Mouse (Mus musculus) C2C12 (cell line): Measurements from ENCODE around the gene Pccb. TPM values are rescaled to one million over a fixed set of nuclear protein-coding genes. Genes with fewer than 3 reads are reported as not detected.

Experiments
- H3K27me3 ChIP-seq: one replicate; pipeline ENCODE4 v1.6.1; 2011; ENCODE audit not compliant: control insufficient read depth, insufficient read depth, insufficient read length
- H3K36me3 ChIP-seq: one replicate; pipeline ENCODE4 v1.6.1; 2011; ENCODE audit not compliant: control insufficient read depth, insufficient read depth
- H3K4me3 ChIP-seq: one replicate; pipeline ENCODE4 v1.5.1; 2011; ENCODE audit warnings: mild to moderate bottlenecking, control low read depth; ENCODE audit not compliant: poor library complexity, insufficient read depth, severe bottlenecking
- H3K79me2 ChIP-seq: one replicate; pipeline ENCODE4 v1.6.1; 2011; ENCODE audit not compliant: control insufficient read depth, insufficient read depth
- H3K79me3 ChIP-seq: one replicate; pipeline ENCODE4 v1.6.1; 2011; ENCODE audit warnings: low read depth, control low read depth
- H3ac ChIP-seq: one replicate; pipeline ENCODE3; 2011; ENCODE audit warnings: low read depth; ENCODE audit not compliant: control insufficient read depth, insufficient read length
- CEBPB ChIP-seq: IDR thresholded peaks from one replicate; pipeline ENCODE4 v1.6.1; 2011; ENCODE audit warnings: low read depth, mild to moderate bottlenecking, control low read depth, moderate library complexity
- CTCF ChIP-seq: IDR thresholded peaks from one replicate; pipeline ENCODE4 v1.5.1; 2011; ENCODE audit not compliant: control insufficient read depth, insufficient read depth, insufficient read length
- FOSL1 ChIP-seq: IDR thresholded peaks from one replicate; pipeline ENCODE4 v1.8.0; 2011; ENCODE audit warnings: mild to moderate bottlenecking, low read length; ENCODE audit not compliant: poor library complexity, insufficient read depth, severe bottlenecking
- MAX ChIP-seq: IDR thresholded peaks from one replicate; pipeline ENCODE4 v1.6.1; 2011; ENCODE audit warnings: mild to moderate bottlenecking, control low read depth
- MYOD1 ChIP-seq: IDR thresholded peaks from one replicate; pipeline ENCODE4 v1.6.1; 2011; ENCODE audit warnings: low read depth; ENCODE audit not compliant: control insufficient read depth, insufficient read length
- MYOG ChIP-seq: IDR thresholded peaks from one replicate; pipeline ENCODE4 v1.6.1; 2011; ENCODE audit not compliant: control insufficient read depth, insufficient read length; ENCODE audit errors: extremely low read depth
- USF1 ChIP-seq: IDR thresholded peaks from one replicate; pipeline ENCODE4 v1.6.1; 2011; ENCODE audit warnings: low read depth, mild to moderate bottlenecking, control low read depth, moderate library complexity
- polyA plus RNA-seq: library from polyadenylated mRNA; unstranded; fragments of >200 nt; fragmentation: generic; extraction: Trizol; gene quantifications from one replicate; pipeline ENCODE4 v1.2.1, GENCODE M21; 2012; ENCODE audit warnings: missing spikeins

Gene Pccb
- polyA plus RNA-seq, 1 experiment = 17.5 TPM

- Histone ChIP-seq H3K79me3 (no peaks in the 10 kb centered on the region), H3ac (no peak overlapping the region), H3K4me3 (no peak overlapping the region), H3K27me3 (no peaks in the 10 kb centered on the region), H3K79me2 (no peaks in the 10 kb centered on the region), H3K36me3 (peaks cover 25% of the 10 kb centered on the region)
- TF ChIP-seq MYOG (no peak), CTCF (no peak), MYOD1 (no peak), MAX (no peak), USF1 (no peak), FOSL1 (no peak), CEBPB (no peak)
Measured at GRCm38 (mm10) chr9:100951481-100951880, 83.2 kb downstream of the Pccb start.

- Histone ChIP-seq H3K4me3 (no peak overlapping the region), H3K79me3 (no peaks in the 10 kb centered on the region), H3K27me3 (no peaks in the 10 kb centered on the region), H3K79me2 (no peaks in the 10 kb centered on the region), H3ac (no peak overlapping the region), H3K36me3 (peaks cover 11% of the 10 kb centered on the region)
- TF ChIP-seq MYOD1 (no peak), MYOG (no peak), MAX (no peak), FOSL1 (no peak), CTCF (no peak), USF1 (no peak), CEBPB (no peak)
Measured at GRCm38 (mm10) chr9:100944677-100945365, 89.9 kb downstream of the Pccb start.

GRCm38 (mm10) chr9:100942042-100942441, 92.7 kb downstream of the Pccb start:
- no peak overlapping the region for H3ac ChIP-seq
- no peaks in the 10 kb centered on the region for H3K79me2 ChIP-seq
- H3K27me3 ChIP-seq = no peaks in the 10 kb centered on the region
- H3K4me3 ChIP-seq = no peak overlapping the region
- H3K36me3 ChIP-seq = peaks cover 10% of the 10 kb centered on the region
- no peaks in the 10 kb centered on the region for H3K79me3 ChIP-seq
- TF ChIP-seq CTCF (no peak), MAX (no peak), CEBPB (no peak), MYOD1 (no peak)

Other genes starting within 250 kb of the Pccb start
- 7.6 TPM for gene Msl2, start 39.2 kb upstream of the Pccb start, polyA plus RNA-seq
- 2.4 TPM for gene Ppp2r3a, start 216.9 kb upstream of the Pccb start, polyA plus RNA-seq